Mouse (Mus musculus) kidney, embryonic 16.5 days (tissue): ENCODE data around the gene Sp8. TPM values are rescaled to one million over a fixed set of nuclear protein-coding genes. Genes with fewer than 3 reads are reported as not detected.

Experiments used
- ATAC-seq: fragments of 200-750 bp; cut with Nextera tagmentation; 2 replicates; pipeline ENCODE4 v1.8.0; 2017; ENCODE audit warnings: moderate TSS enrichment; ENCODE audit not compliant: low FRiP score, low TSS enrichment
- H3K27ac ChIP-seq: fragments of 300-500 bp; sonication (generic); 2 replicates; pipeline ENCODE4 v1.5.1; 2014; ENCODE audit warnings: low read length
- H3K27me3 ChIP-seq: fragments of 300-500 bp; sonication (generic); 2 replicates; pipeline ENCODE4 v1.6.1; 2014; ENCODE audit warnings: low read length, control low read depth, mixed read lengths; ENCODE audit not compliant: insufficient read depth
- H3K36me3 ChIP-seq: fragments of 300-500 bp; sonication (generic); 2 replicates; pipeline ENCODE4 v1.6.1; 2014; ENCODE audit warnings: low read length, control low read depth, mixed read lengths; ENCODE audit not compliant: insufficient read depth
- H3K4me1 ChIP-seq: fragments of 300-500 bp; sonication (generic); 2 replicates; pipeline ENCODE4 v1.6.1; 2014; ENCODE audit warnings: low read length, control low read depth, mixed read lengths; ENCODE audit not compliant: insufficient read depth
- H3K4me2 ChIP-seq: fragments of 300-500 bp; sonication (generic); replicated peaks from 2 replicates; pipeline ENCODE4 v1.6.1; 2014; ENCODE audit warnings: low read depth, low read length
- H3K4me3 ChIP-seq: fragments of 300-500 bp; sonication (generic); 2 replicates; pipeline ENCODE4 v1.5.1; 2014; ENCODE audit warnings: mild to moderate bottlenecking, low read length
- H3K9ac ChIP-seq: fragments of 300-500 bp; sonication (generic); replicated peaks from 2 replicates; pipeline ENCODE4 v1.6.1; 2014; ENCODE audit warnings: low read length
- H3K9me3 ChIP-seq: fragments of 300-500 bp; sonication (generic); 2 replicates; pipeline ENCODE4 v1.6.1; 2016; ENCODE audit warnings: low read length, control low read depth
- WGBS: fragments of 180-500 bp; shearing (Covaris S2); extraction: QIAGEN DNeasy Blood & Tissue Kit; methylation state at CpG from one replicate; pipeline ENCODE4 v1.1.7; 2014; 5-methylcytosine and 5-hydroxymethylcytosine counted together
- polyA plus RNA-seq: library from polyadenylated mRNA; unstranded; fragments of >200 nt; fragmentation: Nextera tagmentation; extraction: Ambion mirVana; gene quantifications from 2 replicates; pipeline ENCODE4 v1.2.1, GENCODE M21; 2015

Gene Sp8
- polyA plus RNA-seq, 1 experiment from 2014 or later, result not detected

GRCm38 (mm10) chr12:118872673-118873072, 26.5 kb downstream of the Sp8 start:
- H3K36me3 ChIP-seq, result no peaks in the 10 kb centered on the region
- no peak overlapping the region for H3K4me2 ChIP-seq
- no peak overlapping the region for H3K4me3 ChIP-seq
- WGBS, result 72% methylated on average over 8 of the region's 8 CpGs
- H3K27ac ChIP-seq, result no peak overlapping the region
- no peak for ATAC-seq
- H3K9me3 ChIP-seq, result no peaks in the 10 kb centered on the region
- no peaks in the 10 kb centered on the region for H3K27me3 ChIP-seq
- H3K9ac ChIP-seq, result no peak overlapping the region
- H3K4me1 ChIP-seq, result no peaks in the 10 kb centered on the region

GRCm38 (mm10) chr12:118882790-118883189, 36.7 kb downstream of the Sp8 start:
- no peaks in the 10 kb centered on the region for H3K27me3 ChIP-seq
- H3K4me1 ChIP-seq, result no peaks in the 10 kb centered on the region
- H3K27ac ChIP-seq, result no peak overlapping the region
- H3K9ac ChIP-seq, result no peak overlapping the region
- ATAC-seq, result no peak
- no peaks in the 10 kb centered on the region for H3K9me3 ChIP-seq
- H3K4me2 ChIP-seq, result no peak overlapping the region
- no peaks in the 10 kb centered on the region for H3K36me3 ChIP-seq
- H3K4me3 ChIP-seq, result no peak overlapping the region

DNA sequence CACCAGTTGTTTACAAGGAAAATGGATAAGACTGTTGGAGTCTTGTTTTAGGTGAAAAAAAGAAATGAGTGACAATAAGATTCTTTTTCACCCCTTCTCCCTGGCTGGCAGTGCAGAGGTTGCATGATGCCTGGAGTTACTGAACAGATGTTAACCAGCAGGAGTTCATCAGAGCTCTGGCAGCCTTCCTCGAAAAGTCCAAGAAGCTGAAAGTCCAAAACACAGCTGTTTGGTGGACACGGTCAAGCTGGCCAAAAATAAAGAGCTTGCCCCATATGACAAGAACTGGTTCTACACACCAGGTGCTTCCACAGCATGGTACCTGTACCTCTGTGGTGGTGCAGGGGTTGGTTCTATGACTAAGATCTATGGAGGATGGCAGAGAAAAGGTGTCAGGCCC, 41.8 kb downstream of the Sp8 start:
- no peaks in the 10 kb centered on the region for H3K9me3 ChIP-seq
- no peaks in the 10 kb centered on the region for H3K4me1 ChIP-seq
- H3K27me3 ChIP-seq, result no peaks in the 10 kb centered on the region
- no peak overlapping the region for H3K4me3 ChIP-seq
- no peak overlapping the region for H3K9ac ChIP-seq
- H3K4me2 ChIP-seq, result no peak overlapping the region
- no peaks in the 10 kb centered on the region for H3K36me3 ChIP-seq
- ATAC-seq, result no peak
- no peak overlapping the region for H3K27ac ChIP-seq
- 67% methylated on average over 2 of the region's 2 CpGs for WGBS

Other genes with a start within 250 kb of the Sp8 start
- not detected in 2 replicates for gene Abcb5, start 120.1 kb downstream of the Sp8 start, polyA plus RNA-seq